Mouse (Mus musculus): ENCODE data around the gene Raf1. TPM values are rescaled to one million over a fixed set of nuclear protein-coding genes. Genes with fewer than 3 reads are reported as not detected.

Gene Raf1
- polyA plus RNA-seq, 1 experiment = 1.6 TPM

DNA sequence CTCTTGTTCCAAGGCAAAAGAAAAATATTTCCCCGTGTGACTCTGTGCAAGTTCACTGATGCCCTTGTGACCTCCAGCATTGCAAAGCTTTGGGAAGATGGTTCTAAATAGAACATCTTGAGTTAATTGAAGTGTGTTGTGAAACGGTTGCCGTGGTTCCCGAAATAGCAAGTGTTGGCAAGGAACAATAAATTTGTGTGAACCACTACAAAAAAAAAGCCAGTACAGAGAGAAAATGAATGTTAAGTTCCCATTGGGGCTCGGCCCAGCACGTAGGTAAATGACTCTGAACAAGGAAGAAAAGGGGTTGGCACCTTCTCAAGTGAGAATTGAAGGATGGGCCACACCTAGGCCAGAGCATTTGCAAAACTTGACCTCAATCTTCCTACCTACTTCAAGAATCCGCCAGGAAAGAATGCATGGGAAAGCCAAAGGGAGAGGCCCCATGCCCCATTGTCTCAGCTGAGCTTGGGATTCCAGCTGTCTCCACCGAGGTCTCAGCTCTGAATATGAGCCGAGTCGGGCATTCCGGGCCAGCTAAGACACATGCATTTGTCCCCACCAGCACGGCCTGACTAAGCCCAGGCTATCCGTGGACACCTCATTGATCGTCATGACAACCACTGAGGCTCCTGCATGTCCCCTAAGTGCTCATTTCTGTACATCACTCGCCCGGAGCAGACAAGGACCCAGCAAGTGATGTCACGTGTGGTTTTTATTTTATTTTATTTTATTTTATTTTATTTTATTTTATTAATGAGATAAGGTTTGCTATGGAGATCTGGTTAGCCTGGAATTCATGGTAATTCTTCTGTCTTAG lies 21.5 kb upstream of the Raf1 start:
- no peak for TF ChIP-seq GATA1 (IDR thresholded peaks at IDR 0.05; ENCODE audit: low read length)
- TF ChIP-seq TAL1 (IDR thresholded peaks at IDR 0.05; ENCODE audit: low read length) = no peak
- Histone ChIP-seq H3K4me3 (replicated peaks) (no peak overlapping the region), H3K27me3 (ENCODE audit: control insufficient read depth) (no peaks in the 10 kb centered on the region), H3K36me3 (ENCODE audit: control insufficient read depth) (no peaks in the 10 kb centered on the region), H3K9me3 (ENCODE audit: control insufficient read depth, low read length) (no peaks in the 10 kb centered on the region), H3K4me1 (ENCODE audit: control insufficient read depth) (peaks cover 3% of the 10 kb centered on the region)

DNA sequence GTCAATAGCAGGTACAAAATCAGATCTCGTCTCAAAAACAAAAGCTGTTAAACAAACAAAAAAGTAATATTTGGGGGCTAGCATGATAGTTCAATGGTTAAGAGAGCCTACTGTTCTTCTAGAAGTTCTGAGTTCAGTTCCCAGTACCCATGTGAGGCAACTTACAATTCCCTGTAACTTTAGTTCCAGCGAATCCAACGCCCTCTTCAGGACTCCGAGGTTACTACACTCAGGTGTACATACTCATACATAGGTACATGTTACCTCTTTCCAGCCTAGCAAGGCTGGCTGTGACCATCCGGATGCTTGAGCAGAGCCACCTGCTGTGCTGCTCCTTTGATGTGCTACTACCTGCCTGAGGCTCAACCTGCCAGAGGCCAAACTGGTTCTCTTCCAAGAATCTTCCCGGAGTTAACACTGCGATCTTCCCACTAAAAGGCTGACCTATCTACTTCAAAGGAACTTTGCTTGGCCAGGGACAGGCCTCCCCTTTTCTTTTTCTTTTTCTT lies 20.3 kb upstream of the Raf1 start:
- no peaks in the 10 kb centered on the region for H3K36me3 ChIP-seq (ENCODE audit: control insufficient read depth)
- TF ChIP-seq TAL1 (IDR thresholded peaks at IDR 0.05; ENCODE audit: low read length) (no peak), GATA1 (IDR thresholded peaks at IDR 0.05; ENCODE audit: low read length) (no peak)

DNA sequence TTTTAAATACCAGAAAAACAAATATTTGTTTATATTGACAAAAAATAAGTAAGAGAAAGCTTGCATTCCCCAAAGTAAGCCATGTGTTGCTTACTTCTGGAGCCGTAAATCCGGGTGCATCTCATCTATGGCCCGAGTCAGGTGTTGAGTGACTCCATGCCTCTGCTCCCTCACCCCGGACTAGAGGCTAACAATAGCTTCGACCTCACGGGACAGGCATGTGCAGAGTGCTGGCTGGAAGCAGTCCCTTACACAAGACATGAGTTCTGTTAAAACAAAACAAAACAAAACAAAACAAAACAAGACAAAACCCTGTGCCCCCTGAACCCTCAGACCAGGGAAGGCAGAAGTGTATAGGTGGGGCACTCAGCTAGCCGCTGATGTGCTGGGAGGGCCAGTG lies 18.7 kb upstream of the Raf1 start:
- no peaks in the 10 kb centered on the region for H3K36me3 ChIP-seq (ENCODE audit: control insufficient read depth)
- peaks cover 3% of the 10 kb centered on the region for H3K4me1 ChIP-seq (ENCODE audit: control insufficient read depth)
- no peak for TF ChIP-seq GATA1 (IDR thresholded peaks at IDR 0.05; ENCODE audit: low read length)
- no peak for TF ChIP-seq TAL1 (IDR thresholded peaks at IDR 0.05; ENCODE audit: low read length)
- no peaks in the 10 kb centered on the region for H3K27me3 ChIP-seq (ENCODE audit: control insufficient read depth)
- H3K4me3 ChIP-seq (replicated peaks) = no peak overlapping the region
- no peaks in the 10 kb centered on the region for H3K9me3 ChIP-seq (ENCODE audit: control insufficient read depth, low read length)

More for the DNA sequence above, 20.3 kb upstream of the Raf1 start:
- no peaks in the 10 kb centered on the region for H3K9me3 ChIP-seq (ENCODE audit: control insufficient read depth, low read length)
- H3K4me3 ChIP-seq (replicated peaks) = no peak overlapping the region
- H3K4me1 ChIP-seq (ENCODE audit: control insufficient read depth) = peaks cover 3% of the 10 kb centered on the region
- H3K27me3 ChIP-seq (ENCODE audit: control insufficient read depth) = no peaks in the 10 kb centered on the region

DNA sequence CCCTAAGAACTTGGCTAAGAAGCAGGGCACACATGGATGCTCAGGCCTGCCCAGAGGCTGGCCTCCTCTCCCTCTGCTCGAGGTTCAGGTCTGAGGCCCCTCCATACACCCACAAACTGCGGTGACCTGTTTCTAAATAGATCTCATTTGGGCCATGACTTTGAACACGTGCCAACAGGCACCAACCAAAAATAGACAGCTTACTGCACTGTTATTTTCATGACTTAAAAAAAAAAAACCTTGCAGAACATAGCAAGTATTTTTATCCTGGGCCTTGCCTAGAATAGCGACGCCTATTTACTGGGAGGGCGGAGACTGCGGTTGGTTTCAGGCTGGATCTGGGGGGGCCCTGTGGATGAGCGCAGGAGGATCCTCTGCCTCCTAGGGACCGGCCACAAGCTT lies 18.0 kb upstream of the Raf1 start:
- H3K4me1 ChIP-seq (ENCODE audit: control insufficient read depth) = peaks cover 3% of the 10 kb centered on the region
- no peaks in the 10 kb centered on the region for H3K9me3 ChIP-seq (ENCODE audit: control insufficient read depth, low read length)
- no peak overlapping the region for H3K4me3 ChIP-seq (replicated peaks)
- TF ChIP-seq TAL1 (IDR thresholded peaks at IDR 0.05; ENCODE audit: low read length) (no peak), GATA1 (IDR thresholded peaks at IDR 0.05; ENCODE audit: low read length) (no peak)
- H3K36me3 ChIP-seq (ENCODE audit: control insufficient read depth) = no peaks in the 10 kb centered on the region
- no peaks in the 10 kb centered on the region for H3K27me3 ChIP-seq (ENCODE audit: control insufficient read depth)

DNA sequence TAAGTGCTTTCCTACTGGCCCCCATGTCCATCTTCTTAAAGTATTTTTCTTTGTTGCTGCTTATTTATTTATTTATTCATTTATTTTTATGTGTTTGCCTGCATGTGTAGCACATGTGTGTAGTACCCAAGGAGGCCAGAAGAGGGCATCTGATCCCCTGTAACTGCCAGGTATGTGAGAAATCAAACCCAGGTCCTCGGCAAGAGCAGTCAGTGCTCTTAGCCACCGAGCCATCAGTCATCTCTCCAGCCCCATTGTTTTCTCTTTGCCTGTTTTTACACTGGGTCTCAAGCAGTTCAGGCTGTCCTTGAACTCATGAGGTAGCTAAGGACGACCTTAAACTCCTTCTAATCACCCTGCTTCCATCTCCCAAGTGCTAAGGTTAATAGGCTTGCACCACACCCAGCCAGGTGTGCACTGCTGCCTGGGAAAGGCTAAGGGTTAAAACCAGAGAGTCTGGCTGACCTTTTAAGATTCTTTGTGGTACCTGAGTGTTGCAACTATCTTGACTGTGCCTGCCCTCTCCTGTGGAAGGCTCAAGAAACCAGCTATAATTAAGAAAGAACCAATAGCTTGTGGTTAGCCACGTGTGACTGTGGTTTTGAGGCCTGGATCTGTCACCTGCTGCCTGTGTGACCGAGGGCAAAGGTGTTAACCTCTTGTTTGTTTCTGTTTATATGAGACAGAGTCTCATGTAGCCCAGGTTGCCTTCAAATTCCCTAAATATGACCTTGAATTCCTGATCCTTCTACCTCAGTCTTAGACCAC lies 16.7 kb upstream of the Raf1 start:
- H3K4me1 ChIP-seq (ENCODE audit: control insufficient read depth) = peaks cover 5% of the 10 kb centered on the region
- no peaks in the 10 kb centered on the region for H3K36me3 ChIP-seq (ENCODE audit: control insufficient read depth)
- no peak for TF ChIP-seq GATA1 (IDR thresholded peaks at IDR 0.05; ENCODE audit: low read length)
- TF ChIP-seq TAL1 (IDR thresholded peaks at IDR 0.05; ENCODE audit: low read length) = no peak
- H3K4me3 ChIP-seq (replicated peaks) = no peak overlapping the region
- H3K27me3 ChIP-seq (ENCODE audit: control insufficient read depth) = no peaks in the 10 kb centered on the region
- no peaks in the 10 kb centered on the region for H3K9me3 ChIP-seq (ENCODE audit: control insufficient read depth, low read length)

DNA sequence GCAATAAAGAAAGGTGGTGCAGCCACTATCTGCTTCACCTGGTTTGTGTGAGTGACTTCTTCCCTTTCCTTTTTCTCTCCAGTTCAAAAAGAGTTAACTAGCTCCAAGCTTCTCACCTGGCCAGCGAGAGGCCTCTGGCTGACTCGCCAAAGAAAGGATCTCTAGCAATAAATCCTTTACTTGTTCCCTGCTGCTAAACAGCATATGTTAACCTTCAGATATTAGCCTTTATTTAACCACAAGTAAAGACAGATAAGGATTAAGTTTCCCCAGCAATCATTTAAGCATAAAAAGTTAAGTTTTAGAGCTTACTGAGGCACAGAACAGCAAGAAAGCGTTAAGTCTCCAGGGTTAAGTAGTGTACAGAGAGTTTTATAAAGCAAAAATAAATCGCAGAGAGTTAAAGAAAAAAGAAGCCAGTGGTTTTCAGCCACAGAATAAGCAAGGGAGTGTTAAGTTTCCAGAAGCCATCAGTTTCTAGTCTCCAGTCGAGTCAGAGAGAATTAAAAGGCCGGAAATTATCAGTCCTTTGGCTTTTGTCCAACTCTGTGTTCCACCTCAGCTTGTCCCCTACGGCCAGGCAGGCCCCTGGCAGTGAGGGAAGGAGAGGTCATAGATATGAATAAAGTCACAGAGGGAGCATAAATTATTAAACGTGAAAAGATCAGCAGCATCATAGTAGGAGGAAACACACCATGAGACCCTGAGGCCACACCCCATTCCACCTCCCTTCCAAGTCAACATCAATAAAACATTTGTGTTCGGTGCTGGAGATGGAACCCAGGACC lies 15.9 kb upstream of the Raf1 start:
- Histone ChIP-seq H3K27me3 (ENCODE audit: control insufficient read depth) (no peaks in the 10 kb centered on the region), H3K9me3 (ENCODE audit: control insufficient read depth, low read length) (no peaks in the 10 kb centered on the region), H3K36me3 (ENCODE audit: control insufficient read depth) (no peaks in the 10 kb centered on the region), H3K4me1 (ENCODE audit: control insufficient read depth) (peaks cover 5% of the 10 kb centered on the region), H3K4me3 (replicated peaks) (no peak overlapping the region)
- TF ChIP-seq GATA1 (IDR thresholded peaks at IDR 0.05; ENCODE audit: low read length) (no peak), TAL1 (IDR thresholded peaks at IDR 0.05; ENCODE audit: low read length) (no peak)

DNA sequence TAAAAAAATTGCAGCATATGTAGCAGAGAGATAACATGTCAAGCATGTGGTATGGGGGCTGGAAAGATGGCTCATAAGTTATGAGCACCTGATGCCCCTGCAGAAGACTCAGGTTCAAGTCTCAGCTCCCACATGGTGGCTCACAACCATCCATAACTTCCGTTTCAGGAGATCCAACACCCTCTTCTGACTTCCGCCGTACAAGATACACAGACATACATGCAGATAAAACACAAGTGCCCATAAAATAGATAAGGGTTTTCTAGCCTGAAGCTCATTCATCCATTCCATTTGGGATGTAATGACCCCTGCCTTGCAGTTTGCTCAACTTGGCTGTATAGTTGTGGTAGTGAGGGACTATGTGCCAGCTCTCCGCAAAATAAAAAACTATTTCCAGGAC lies 13.7 kb upstream of the Raf1 start:
- Histone ChIP-seq H3K36me3 (ENCODE audit: control insufficient read depth) (no peaks in the 10 kb centered on the region), H3K4me1 (ENCODE audit: control insufficient read depth) (peaks cover 9% of the 10 kb centered on the region), H3K9me3 (ENCODE audit: control insufficient read depth, low read length) (peaks cover 2% of the 10 kb centered on the region; the same call in 1 of the 2 replicates), H3K4me3 (replicated peaks) (no peak overlapping the region), H3K27me3 (ENCODE audit: control insufficient read depth) (no peaks in the 10 kb centered on the region)
- TF ChIP-seq TAL1 (IDR thresholded peaks at IDR 0.05; ENCODE audit: low read length) (no peak), GATA1 (IDR thresholded peaks at IDR 0.05; ENCODE audit: low read length) (no peak)

DNA sequence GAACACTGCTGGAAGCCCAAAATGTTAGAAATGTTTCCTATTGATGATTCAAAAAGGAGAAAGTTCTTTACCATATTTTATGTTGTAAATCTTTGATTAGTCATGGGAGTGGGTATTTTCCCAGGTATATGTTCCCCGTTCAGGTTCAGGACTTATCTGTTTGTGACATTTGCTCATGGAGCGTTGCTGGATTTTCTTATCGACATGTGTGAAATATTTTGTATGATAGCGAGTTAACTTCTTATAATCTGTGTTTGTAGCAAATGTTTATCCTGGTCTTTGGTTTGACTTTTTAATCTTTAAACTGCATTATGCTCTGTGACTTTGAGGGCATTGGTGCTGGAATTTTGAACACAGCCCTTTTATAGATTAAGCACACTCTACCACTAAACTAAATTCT lies 12.2 kb upstream of the Raf1 start:
- H3K4me1 ChIP-seq (ENCODE audit: control insufficient read depth) = peaks cover 16% of the 10 kb centered on the region
- no peaks in the 10 kb centered on the region for H3K27me3 ChIP-seq (ENCODE audit: control insufficient read depth)
- TF ChIP-seq GATA1 (IDR thresholded peaks at IDR 0.05; ENCODE audit: low read length) (no peak), TAL1 (IDR thresholded peaks at IDR 0.05; ENCODE audit: low read length) (no peak)
- no peaks in the 10 kb centered on the region for H3K36me3 ChIP-seq (ENCODE audit: control insufficient read depth)
- no peak overlapping the region for H3K4me3 ChIP-seq (replicated peaks)
- peaks cover 2% of the 10 kb centered on the region; the same call in 1 of the 2 replicates for H3K9me3 ChIP-seq (ENCODE audit: control insufficient read depth, low read length)

All from erythroblast, embryonic 14.5 days (primary cell).